Mouse (Mus musculus) kidney, postnatal 0 days (tissue): ENCODE data around the gene Ccdc9. TPM values are rescaled to one million over a fixed set of nuclear protein-coding genes. Genes with fewer than 3 reads are reported as not detected.

Experiments used
- ATAC-seq: fragments of 200-750 bp; cut with Nextera tagmentation; replicated peaks from 2 replicates; pipeline ENCODE4 v1.8.0; 2017; ENCODE audit warnings: low read depth, moderate number of reproducible peaks, moderate TSS enrichment, moderate library complexity; ENCODE audit not compliant: low FRiP score
- DNase-seq: peaks from one replicate; pipeline ENCODE4 v3.0.0-alpha.2; 2016; ENCODE audit warnings: low spot score
- H3K27ac ChIP-seq: fragments of 300-500 bp; sonication (generic); 2 replicates; pipeline ENCODE4 v1.5.1; 2014; ENCODE audit warnings: mild to moderate bottlenecking
- H3K27me3 ChIP-seq: fragments of 300-500 bp; sonication (generic); 2 replicates; pipeline ENCODE4 v1.6.1; 2014; ENCODE audit warnings: low read length, mixed read lengths; ENCODE audit not compliant: insufficient read depth
- H3K36me3 ChIP-seq: fragments of 300-500 bp; sonication (generic); 2 replicates; pipeline ENCODE4 v1.6.1; 2014; ENCODE audit warnings: low read length, mixed read lengths; ENCODE audit not compliant: insufficient read depth
- H3K4me1 ChIP-seq: fragments of 300-500 bp; sonication (generic); replicated peaks from 2 replicates; pipeline ENCODE4 v1.6.1; 2014; ENCODE audit warnings: antibody characterized with exemption, low read length, mixed read lengths; ENCODE audit not compliant: insufficient read depth
- H3K4me2 ChIP-seq: fragments of 300-500 bp; sonication (generic); 2 replicates; pipeline ENCODE4 v1.6.1; 2014; ENCODE audit warnings: mild to moderate bottlenecking, low read length, moderate library complexity, mixed read lengths
- H3K4me3 ChIP-seq: fragments of 300-500 bp; sonication (generic); replicated peaks from 2 replicates; pipeline ENCODE4 v1.5.1; 2014; ENCODE audit warnings: low read depth, low read length
- H3K9ac ChIP-seq: fragments of 300-500 bp; sonication (generic); 2 replicates; pipeline ENCODE4 v1.6.1; 2014; ENCODE audit warnings: low read depth, low read length
- H3K9me3 ChIP-seq: fragments of 300-500 bp; sonication (generic); replicated peaks from 2 replicates; pipeline ENCODE4 v1.6.1; 2016; ENCODE audit warnings: low read length, inconsistent platforms, mixed read lengths
- CTCF ChIP-seq: IDR thresholded peaks from 2 replicates; pipeline ENCODE4 v1.5.1; 2016; ENCODE audit warnings: antibody characterized with exemption, low read depth, mild to moderate bottlenecking, moderate library complexity
- WGBS: fragments of 180-500 bp; shearing (Covaris S2); extraction: QIAGEN DNeasy Blood & Tissue Kit; methylation state at CpG from one replicate; pipeline ENCODE4 v1.1.7; 2014; 5-methylcytosine and 5-hydroxymethylcytosine counted together
- polyA plus RNA-seq: library from polyadenylated mRNA; unstranded; fragments of >200 nt; fragmentation: Nextera tagmentation; extraction: Ambion mirVana; gene quantifications from 2 replicates; pipeline ENCODE4 v1.2.1, GENCODE M21; 2015

Gene Ccdc9
- polyA plus RNA-seq, 1 experiment from 2014 or later = 17.1 TPM

GRCm38 (mm10) chr7:16287016-16287415 lies 421 bp upstream of the Ccdc9 start:
- H3K4me2 ChIP-seq = peak overlapping the region; percentile 55
- H3K4me1 ChIP-seq = no peaks in the 10 kb centered on the region
- peak overlapping the region; percentile 98 for H3K27ac ChIP-seq
- ATAC-seq = no peak
- peaks cover 10% of the 10 kb centered on the region; the same call in 1 of the 2 replicates for H3K36me3 ChIP-seq
- peak overlapping the region; percentile 62 for H3K4me3 ChIP-seq
- 77% methylated on average over 2 of the region's 2 CpGs for WGBS
- TF ChIP-seq CTCF = no peak
- no peaks in the 10 kb centered on the region for H3K27me3 ChIP-seq
- H3K9ac ChIP-seq = peak overlapping the region; percentile 88; the same call in 1 of the 2 replicates
- H3K9me3 ChIP-seq = no peaks in the 10 kb centered on the region
- DNase-seq = no peak

GRCm38 (mm10) chr7:16285450-16286025 lies 1.1 kb downstream of the Ccdc9 start:
- 1% methylated on average over 14 of the region's 14 CpGs for WGBS
- H3K27me3 ChIP-seq = no peaks in the 10 kb centered on the region
- ATAC-seq = peak; percentile 73
- DNase-seq = peak; percentile 94
- H3K4me1 ChIP-seq = no peaks in the 10 kb centered on the region
- peak overlapping the region; percentile 62 for H3K4me3 ChIP-seq
- peak overlapping the region; percentile 70 for H3K4me2 ChIP-seq
- H3K9me3 ChIP-seq = no peaks in the 10 kb centered on the region
- H3K9ac ChIP-seq = peak overlapping the region; percentile 46; the same call in 1 of the 2 replicates
- H3K27ac ChIP-seq = peak overlapping the region; percentile 80
- no peak for TF ChIP-seq CTCF
- H3K36me3 ChIP-seq = peaks cover 25% of the 10 kb centered on the region

- Histone ChIP-seq H3K4me3 (peak overlapping the region; percentile 62), H3K27ac (peak overlapping the region; percentile 80; the same call in 1 of the 2 replicates), H3K4me1 (no peaks in the 10 kb centered on the region), H3K36me3 (peaks cover 27% of the 10 kb centered on the region), H3K9me3 (no peaks in the 10 kb centered on the region), H3K27me3 (no peaks in the 10 kb centered on the region), H3K4me2 (peak overlapping the region; percentile 70), H3K9ac (peak overlapping the region; percentile 46; the same call in 1 of the 2 replicates)
- TF ChIP-seq CTCF = no peak
- ATAC-seq (no peak), DNase-seq (no peak)
- 48% methylated on average over 9 of the region's 9 CpGs for WGBS
These were observed 1.7 kb downstream of the Ccdc9 start for GRCm38 (mm10) chr7:16284904-16285303.

DNA sequence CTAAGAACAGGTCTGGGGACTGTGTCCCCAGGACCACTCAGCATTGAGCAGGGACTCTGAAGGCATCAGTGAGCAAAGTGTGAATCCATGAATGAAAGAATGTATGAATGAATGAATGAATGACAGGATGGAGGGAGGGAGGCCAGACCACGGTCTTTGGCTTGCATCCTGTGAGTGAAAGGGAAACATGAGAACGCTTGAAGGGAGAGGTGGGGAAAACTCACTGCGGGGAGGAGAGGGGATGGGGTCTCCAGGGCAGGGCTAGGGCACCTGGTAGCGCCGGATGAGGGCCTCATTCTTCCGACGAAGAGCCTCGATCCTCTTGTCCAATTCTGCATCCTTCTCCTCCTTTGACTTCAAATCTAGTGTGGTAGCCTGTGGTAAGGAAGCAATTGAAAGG lies 2.6 kb downstream of the Ccdc9 start:
- Histone ChIP-seq H3K27me3 (no peaks in the 10 kb centered on the region), H3K27ac (no peak overlapping the region), H3K4me2 (no peak overlapping the region), H3K4me1 (no peaks in the 10 kb centered on the region), H3K36me3 (peaks cover 27% of the 10 kb centered on the region), H3K9me3 (no peaks in the 10 kb centered on the region), H3K9ac (no peak overlapping the region), H3K4me3 (no peak overlapping the region)
- no peak for TF ChIP-seq CTCF
- WGBS = 83% methylated on average over 8 of the region's 8 CpGs
- ATAC-seq (no peak), DNase-seq (no peak)

DNA sequence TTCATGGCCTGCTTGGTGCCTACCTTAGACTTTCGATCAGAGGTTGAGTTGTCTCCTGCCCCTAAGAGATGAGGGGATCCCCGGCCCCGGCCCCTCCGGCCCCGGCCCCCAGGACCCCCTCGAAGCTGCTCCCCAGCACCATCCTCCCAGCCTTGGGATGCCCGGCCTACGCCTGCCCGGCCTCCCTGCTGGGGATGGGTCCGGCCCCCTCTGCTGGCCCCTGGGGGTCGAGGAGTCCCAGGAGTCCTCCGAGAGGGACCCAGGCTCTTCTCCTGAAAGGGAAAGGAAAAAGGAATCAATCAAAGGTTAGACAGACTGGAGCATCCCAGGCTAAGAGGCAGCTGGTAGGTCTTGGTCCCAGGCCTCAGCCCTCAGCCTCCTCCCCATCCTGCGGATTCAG lies 4.3 kb downstream of the Ccdc9 start:
- WGBS = 86% methylated on average over 13 of the region's 13 CpGs
- Histone ChIP-seq H3K9ac (no peak overlapping the region), H3K9me3 (no peaks in the 10 kb centered on the region), H3K4me1 (no peaks in the 10 kb centered on the region), H3K27me3 (no peaks in the 10 kb centered on the region), H3K27ac (no peak overlapping the region), H3K4me3 (no peak overlapping the region), H3K36me3 (peaks cover 38% of the 10 kb centered on the region), H3K4me2 (no peak overlapping the region)
- no peak for TF ChIP-seq CTCF
- ATAC-seq = no peak
- DNase-seq = no peak

GRCm38 (mm10) chr7:16280721-16281120 lies 5.9 kb downstream of the Ccdc9 start:
- no peaks in the 10 kb centered on the region for H3K27me3 ChIP-seq
- no peak for ATAC-seq
- no peak overlapping the region for H3K9ac ChIP-seq
- no peak overlapping the region for H3K4me3 ChIP-seq
- no peaks in the 10 kb centered on the region for H3K9me3 ChIP-seq
- 89% methylated on average over 11 of the region's 11 CpGs for WGBS
- H3K36me3 ChIP-seq = peaks cover 45% of the 10 kb centered on the region
- H3K4me2 ChIP-seq = no peak overlapping the region
- no peak for TF ChIP-seq CTCF
- H3K27ac ChIP-seq = no peak overlapping the region
- no peak for DNase-seq
- H3K4me1 ChIP-seq = no peaks in the 10 kb centered on the region
